In genomic region chr6:140478031-140478430, GRCm38 (mm10) we compare ENCODE assay signal across 13 mouse cellular contexts. TPM values are rescaled to one million over a fixed set of nuclear protein-coding genes. Genes with fewer than 3 reads are reported as not detected.
DNase-seq lines count a peak whose midpoint lies in the region; ATAC-seq and TF ChIP-seq lines count a peak whose summit lies in the region.
"Had no signal": no experiment of that assay in that cellular context is flagged by ENCODE, and none has a peak within 500 bp of the region (broad histone marks: within the 10 kb centered on the region; RNA-seq: fewer than 3 reads in every experiment).

No protein-coding gene starts in this region.

- peaks cover 3% of the 10 kb centered on the region for H3K4me1 ChIP-seq in lung, embryonic 14.5 days (ENCODE audit: insufficient read depth)
- peaks cover 13% of the 10 kb centered on the region for H3K4me1 ChIP-seq in limb, embryonic 13.5 days

- H3K4me3 ChIP-seq in lung, embryonic 14.5 days (ENCODE audit: low read depth, low read length) = no peak overlapping the region
- no peak overlapping the region for H3K4me3 ChIP-seq in limb, embryonic 13.5 days

- no peaks in the 10 kb centered on the region for H3K36me3 ChIP-seq in lung, embryonic 14.5 days (ENCODE audit: insufficient read depth)
- H3K36me3 ChIP-seq in limb, embryonic 13.5 days = no peaks in the 10 kb centered on the region

- H3K27me3 ChIP-seq in lung, embryonic 14.5 days (ENCODE audit: insufficient read depth, low read length) = no peaks in the 10 kb centered on the region
- H3K27me3 ChIP-seq in limb, embryonic 13.5 days = no peaks in the 10 kb centered on the region
- H3K27me3 ChIP-seq: Patski had no signal

- H3K27ac ChIP-seq in lung, embryonic 14.5 days (ENCODE audit: low read depth) = 0 out of 2 replicates have a peak overlapping the region, but pooled peaks have one; percentile 24
- H3K27ac ChIP-seq in limb, embryonic 13.5 days = no peak overlapping the region

- no peaks in the 10 kb centered on the region for H3K9me3 ChIP-seq in lung, embryonic 14.5 days (ENCODE audit: low read depth, low read length)
- H3K9me3 ChIP-seq in limb, embryonic 13.5 days = no peaks in the 10 kb centered on the region

- H3K4me2 ChIP-seq in lung, embryonic 14.5 days = no peak overlapping the region
- H3K4me2 ChIP-seq in limb, embryonic 13.5 days (replicated peaks) = no peak overlapping the region

- TF ChIP-seq CTCF in lung, embryonic 14.5 days (IDR thresholded peaks at IDR 0.05; ENCODE audit: low read depth) = no peak

- ATAC-seq in frontal cortex, adult (ENCODE audit: low TSS enrichment) = peak; percentile 31
- peak; percentile 55; the same call in 1 of the 2 replicates for ATAC-seq in lung, embryonic 14.5 days (ENCODE audit: insufficient read depth)
- ATAC-seq in limb, embryonic 13.5 days (ENCODE audit: low FRiP score, low read depth) = peak; percentile 46; the same call in 1 of the 2 replicates
- ATAC-seq: Patski had no signal

- DNase-seq in frontal cortex, postnatal 25 days (ENCODE audit: low spot score in 2 of 2) = no peak
- DNase-seq in lung, embryonic 14.5 days = peak; percentile 51
- DNase-seq in lung, postnatal 4 days = no peak
- DNase-seq in brain, adult 2 months (ENCODE audit: low read depth, low spot score) = peak; percentile 59
- no peak for DNase-seq in heart, adult 9 months (ENCODE audit: low spot score in 2 of 2)
- no peak for DNase-seq in retina, embryonic 14.5 days (ENCODE audit: low spot score)
- DNase-seq: adrenal gland, postnatal 14 days; cerebellum, adult 9-10 months; gastrocnemius, postnatal 14 days; left cerebral cortex, postnatal 4 days had no signal

- no peak overlapping the region for H3K9ac ChIP-seq in lung, embryonic 14.5 days
- H3K9ac ChIP-seq in limb, embryonic 13.5 days = no peak overlapping the region

- WGBS in lung, embryonic 14.5 days = 17% methylated on average over 7 of the region's 7 CpGs
- 50% methylated on average over 7 of the region's 7 CpGs for WGBS in limb, embryonic 13.5 days

RNA-seq across cellular contexts. Expression of gene Plekha5, which starts 54.2 kb away (rescaled TPM):
- 45.1 and 54.3 TPM in 2 replicates for polyA plus RNA-seq in lung, embryonic 14.5 days (2014; fragmentation: Nextera tagmentation; extraction: Ambion mirVana)
- 45.3 and 46.7 TPM in 2 replicates for polyA plus RNA-seq in limb, embryonic 13.5 days (2015; fragmentation: Nextera tagmentation; extraction: Ambion mirVana)

Comparison
In these comparisons a context has a peak if more than half of its experiments do, and no peak if none do; other contexts are left out.
1. DNase-seq: peak in lung, embryonic 14.5 days (single experiment) and brain, adult 2 months (single experiment); none in frontal cortex, postnatal 25 days (0 of 2), lung, postnatal 4 days (0 of 2), heart, adult 9 months (0 of 2) and retina, embryonic 14.5 days (single experiment).
2. Peak in every context shown above with its lines, with median percentiles within 50 percentile points of each other: ATAC-seq.